Mouse (Mus musculus): ENCODE results near the gene Otud7b. TPM values are rescaled to one million over a fixed set of nuclear protein-coding genes. Genes with fewer than 3 reads are reported as not detected.

Otud7b gene
- polyA plus RNA-seq, 1 experiment from 2014 or later: 7.9 TPM

GRCm38 (mm10) chr3:96065754-96066375, 38.5 kb upstream of the Otud7b start:
- Histone ChIP-seq H3K4me3 (replicated peaks; ENCODE audit: low read length) (no peak overlapping the region), H3K27me3 (ENCODE audit: control insufficient read depth, insufficient read depth, low read length) (no peaks in the 10 kb centered on the region), H3K36me3 (replicated peaks; ENCODE audit: control insufficient read depth, insufficient read depth) (no peaks in the 10 kb centered on the region), H3K4me2 (replicated peaks) (peak overlapping the region; percentile 4; the same call in 1 of the 2 replicates), H3K9me3 (ENCODE audit: control insufficient read depth, low read length) (no peaks in the 10 kb centered on the region), H3K27ac (no peak overlapping the region), H3K4me1 (replicated peaks; ENCODE audit: control insufficient read depth, insufficient read depth, low read length) (no peaks in the 10 kb centered on the region), H3K9ac (no peak overlapping the region)
- ATAC-seq (ENCODE audit: low FRiP score): no peak
- 38% methylated on average over 20 of the region's 20 CpGs for WGBS
- DNase-seq (ENCODE audit: low spot score): peak; percentile 66

GRCm38 (mm10) chr3:96066741-96067140, 37.6 kb upstream of the Otud7b start:
- DNase-seq (ENCODE audit: low spot score) (no peak), ATAC-seq (ENCODE audit: low FRiP score) (no peak)
- Histone ChIP-seq H3K4me2 (replicated peaks) (no peak overlapping the region), H3K27ac (no peak overlapping the region), H3K9me3 (ENCODE audit: control insufficient read depth, low read length) (no peaks in the 10 kb centered on the region), H3K27me3 (ENCODE audit: control insufficient read depth, insufficient read depth, low read length) (no peaks in the 10 kb centered on the region), H3K9ac (no peak overlapping the region), H3K36me3 (replicated peaks; ENCODE audit: control insufficient read depth, insufficient read depth) (no peaks in the 10 kb centered on the region), H3K4me3 (replicated peaks; ENCODE audit: low read length) (no peak overlapping the region), H3K4me1 (replicated peaks; ENCODE audit: control insufficient read depth, insufficient read depth, low read length) (no peaks in the 10 kb centered on the region)
- WGBS: 87% methylated on average over 5 of the region's 5 CpGs

- no peaks in the 10 kb centered on the region for H3K4me1 ChIP-seq (replicated peaks; ENCODE audit: control insufficient read depth, insufficient read depth, low read length)
These were observed 35.3 kb upstream of the Otud7b start for GRCm38 (mm10) chr3:96069046-96069445.

GRCm38 (mm10) chr3:96069542-96069941, 34.8 kb upstream of the Otud7b start:
- DNase-seq (ENCODE audit: low spot score) (no peak), ATAC-seq (ENCODE audit: low FRiP score) (no peak)
- Histone ChIP-seq H3K9me3 (ENCODE audit: control insufficient read depth, low read length) (no peaks in the 10 kb centered on the region), H3K36me3 (replicated peaks; ENCODE audit: control insufficient read depth, insufficient read depth) (no peaks in the 10 kb centered on the region), H3K4me2 (replicated peaks) (no peak overlapping the region), H3K27ac (no peak overlapping the region), H3K9ac (no peak overlapping the region), H3K4me3 (replicated peaks; ENCODE audit: low read length) (no peak overlapping the region), H3K27me3 (ENCODE audit: control insufficient read depth, insufficient read depth, low read length) (no peaks in the 10 kb centered on the region), H3K4me1 (replicated peaks; ENCODE audit: control insufficient read depth, insufficient read depth, low read length) (no peaks in the 10 kb centered on the region)
- WGBS: 57% methylated on average over 1 of the region's 1 CpGs

More at GRCm38 (mm10) chr3:96069046-96069445, 35.3 kb upstream of the Otud7b start:
- Histone ChIP-seq H3K36me3 (replicated peaks; ENCODE audit: control insufficient read depth, insufficient read depth) (no peaks in the 10 kb centered on the region), H3K9me3 (ENCODE audit: control insufficient read depth, low read length) (no peaks in the 10 kb centered on the region), H3K27ac (no peak overlapping the region), H3K4me2 (replicated peaks) (no peak overlapping the region), H3K9ac (no peak overlapping the region), H3K27me3 (ENCODE audit: control insufficient read depth, insufficient read depth, low read length) (no peaks in the 10 kb centered on the region), H3K4me3 (replicated peaks; ENCODE audit: low read length) (no peak overlapping the region)
- 96% methylated on average over 6 of the region's 6 CpGs for WGBS
- ATAC-seq (ENCODE audit: low FRiP score) (no peak), DNase-seq (ENCODE audit: low spot score) (no peak)

GRCm38 (mm10) chr3:96070241-96070640, 34.1 kb upstream of the Otud7b start:
- Histone ChIP-seq H3K27ac (no peak overlapping the region), H3K9ac (no peak overlapping the region), H3K4me1 (replicated peaks; ENCODE audit: control insufficient read depth, insufficient read depth, low read length) (no peaks in the 10 kb centered on the region), H3K9me3 (ENCODE audit: control insufficient read depth, low read length) (no peaks in the 10 kb centered on the region), H3K36me3 (replicated peaks; ENCODE audit: control insufficient read depth, insufficient read depth) (no peaks in the 10 kb centered on the region), H3K4me2 (replicated peaks) (no peak overlapping the region), H3K27me3 (ENCODE audit: control insufficient read depth, insufficient read depth, low read length) (no peaks in the 10 kb centered on the region), H3K4me3 (replicated peaks; ENCODE audit: low read length) (no peak overlapping the region)
- no peak for DNase-seq (ENCODE audit: low spot score)
- WGBS: 87% methylated on average over 4 of the region's 4 CpGs
- ATAC-seq (ENCODE audit: low FRiP score): no peak

GRCm38 (mm10) chr3:96072921-96073486, 31.3 kb upstream of the Otud7b start:
- H3K9me3 ChIP-seq (ENCODE audit: control insufficient read depth, low read length): no peaks in the 10 kb centered on the region
- no peak overlapping the region for H3K4me2 ChIP-seq (replicated peaks)
- H3K4me3 ChIP-seq (replicated peaks; ENCODE audit: low read length): no peak overlapping the region
- DNase-seq (ENCODE audit: low spot score) (no peak), ATAC-seq (ENCODE audit: low FRiP score) (no peak)
- no peak overlapping the region for H3K27ac ChIP-seq
- H3K36me3 ChIP-seq (replicated peaks; ENCODE audit: control insufficient read depth, insufficient read depth): no peaks in the 10 kb centered on the region
- no peak overlapping the region for H3K9ac ChIP-seq
- WGBS: 61% methylated on average over 12 of the region's 12 CpGs
- no peaks in the 10 kb centered on the region for H3K4me1 ChIP-seq (replicated peaks; ENCODE audit: control insufficient read depth, insufficient read depth, low read length)
- H3K27me3 ChIP-seq (ENCODE audit: control insufficient read depth, insufficient read depth, low read length): no peaks in the 10 kb centered on the region

GRCm38 (mm10) chr3:96078066-96078465, 26.3 kb upstream of the Otud7b start:
- H3K9me3 ChIP-seq (ENCODE audit: control insufficient read depth, low read length): no peaks in the 10 kb centered on the region
- no peaks in the 10 kb centered on the region for H3K4me1 ChIP-seq (replicated peaks; ENCODE audit: control insufficient read depth, insufficient read depth, low read length)
- no peaks in the 10 kb centered on the region for H3K36me3 ChIP-seq (replicated peaks; ENCODE audit: control insufficient read depth, insufficient read depth)
- H3K4me2 ChIP-seq (replicated peaks): no peak overlapping the region
- H3K27me3 ChIP-seq (ENCODE audit: control insufficient read depth, insufficient read depth, low read length): no peaks in the 10 kb centered on the region
- DNase-seq (ENCODE audit: low spot score) (no peak), ATAC-seq (ENCODE audit: low FRiP score) (no peak)
- no peak overlapping the region for H3K9ac ChIP-seq
- no peak overlapping the region for H3K27ac ChIP-seq
- WGBS: 76% methylated on average over 6 of the region's 6 CpGs
- H3K4me3 ChIP-seq (replicated peaks; ENCODE audit: low read length): no peak overlapping the region

- no peak overlapping the region for H3K9ac ChIP-seq
- no peaks in the 10 kb centered on the region for H3K36me3 ChIP-seq (replicated peaks; ENCODE audit: control insufficient read depth, insufficient read depth)
- no peaks in the 10 kb centered on the region for H3K9me3 ChIP-seq (ENCODE audit: control insufficient read depth, low read length)
- DNase-seq (ENCODE audit: low spot score): no peak
- no peak overlapping the region for H3K27ac ChIP-seq
- H3K4me2 ChIP-seq (replicated peaks): no peak overlapping the region
- H3K4me3 ChIP-seq (replicated peaks; ENCODE audit: low read length): no peak overlapping the region
- ATAC-seq (ENCODE audit: low FRiP score): no peak
- H3K4me1 ChIP-seq (replicated peaks; ENCODE audit: control insufficient read depth, insufficient read depth, low read length): no peaks in the 10 kb centered on the region
- WGBS: 74% methylated on average over 3 of the region's 3 CpGs
- H3K27me3 ChIP-seq (ENCODE audit: control insufficient read depth, insufficient read depth, low read length): no peaks in the 10 kb centered on the region
These were observed 25.6 kb upstream of the Otud7b start for GRCm38 (mm10) chr3:96078711-96079110.

GRCm38 (mm10) chr3:96081006-96081405, 23.3 kb upstream of the Otud7b start:
- ATAC-seq (ENCODE audit: low FRiP score): no peak
- Histone ChIP-seq H3K9me3 (ENCODE audit: control insufficient read depth, low read length) (no peaks in the 10 kb centered on the region), H3K4me2 (replicated peaks) (no peak overlapping the region), H3K9ac (no peak overlapping the region), H3K4me3 (replicated peaks; ENCODE audit: low read length) (no peak overlapping the region), H3K27me3 (ENCODE audit: control insufficient read depth, insufficient read depth, low read length) (no peaks in the 10 kb centered on the region), H3K36me3 (replicated peaks; ENCODE audit: control insufficient read depth, insufficient read depth) (no peaks in the 10 kb centered on the region), H3K4me1 (replicated peaks; ENCODE audit: control insufficient read depth, insufficient read depth, low read length) (no peaks in the 10 kb centered on the region), H3K27ac (no peak overlapping the region)
- WGBS: 62% methylated on average over 1 of the region's 1 CpGs
- DNase-seq (ENCODE audit: low spot score): no peak
